Comparison of ENCODE assay signal across 26 mouse cellular contexts in the genomic region with DNA sequence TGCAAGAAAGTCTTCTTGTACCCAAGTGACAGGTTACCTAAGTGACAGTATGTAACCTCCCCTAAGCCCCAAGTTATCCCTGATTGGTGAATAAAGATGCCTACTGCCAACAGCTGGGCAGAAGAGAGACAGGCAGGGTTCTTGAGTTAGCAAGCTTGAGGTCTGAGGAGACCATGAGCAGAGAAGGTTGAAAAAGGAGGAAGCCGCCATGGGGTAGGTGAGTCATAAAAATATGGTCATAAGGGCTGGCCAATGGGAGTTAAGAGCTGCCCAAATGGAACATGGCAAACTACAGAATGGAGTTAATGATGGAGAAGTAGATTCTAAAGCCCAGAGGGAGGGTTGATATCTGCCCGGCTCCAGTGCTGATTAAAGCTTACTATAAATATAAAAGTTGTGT. TPM values are rescaled to one million over a fixed set of nuclear protein-coding genes. Genes with fewer than 3 reads are reported as not detected.
DNase-seq lines count a peak whose midpoint lies in the region; ATAC-seq and TF ChIP-seq lines count a peak whose summit lies in the region.
"Had no signal": no experiment of that assay in that cellular context is flagged by ENCODE, and none has a peak within 500 bp of the region (broad histone marks: within the 10 kb centered on the region; RNA-seq: fewer than 3 reads in every experiment).

No protein-coding gene starts in this region.

- H3K4me1 ChIP-seq in heart, embryonic 10.5 days = no peaks in the 10 kb centered on the region
- H3K4me1 ChIP-seq in olfactory bulb, adult 2 months (ENCODE audit: control insufficient read depth, insufficient read depth, low read length) = 0 out of 2 replicates have a peak, but pooled peaks cover 3% of the 10 kb centered on the region
- H3K4me1 ChIP-seq: embryonic facial prominence, embryonic 10.5 days; embryonic facial prominence, embryonic 12.5 days; forebrain, embryonic 13.5 days; forebrain, embryonic 15.5 days had no signal

- no peak overlapping the region for H3K27ac ChIP-seq in heart, embryonic 10.5 days
- peak overlapping the region; percentile 51; the same call in 1 of the 2 replicates for H3K27ac ChIP-seq in olfactory bulb, adult 2 months (ENCODE audit: insufficient read depth, low read depth, low read length)
- H3K27ac ChIP-seq: embryonic facial prominence, embryonic 10.5 days; embryonic facial prominence, embryonic 12.5 days; forebrain, embryonic 13.5 days; forebrain, embryonic 15.5 days had no signal

- no peaks in the 10 kb centered on the region for H3K27me3 ChIP-seq in heart, embryonic 10.5 days (ENCODE audit: insufficient read depth, poor library complexity, severe bottlenecking)
- H3K27me3 ChIP-seq: embryonic facial prominence, embryonic 12.5 days; forebrain, embryonic 13.5 days; forebrain, embryonic 15.5 days; Patski had no signal

- no peak for TF ChIP-seq POLR2A in olfactory bulb, adult 2 months (IDR thresholded peaks at IDR 0.05; ENCODE audit: insufficient read depth, low read depth, low read length)

- no peak overlapping the region for H3K4me3 ChIP-seq in heart, embryonic 10.5 days
- H3K4me3 ChIP-seq in olfactory bulb, adult 2 months (ENCODE audit: insufficient read depth, low read depth, low read length) = no peak overlapping the region
- H3K4me3 ChIP-seq: embryonic facial prominence, embryonic 10.5 days; embryonic facial prominence, embryonic 12.5 days; forebrain, embryonic 13.5 days; forebrain, embryonic 15.5 days had no signal

- no peaks in the 10 kb centered on the region for H3K9me3 ChIP-seq in heart, embryonic 10.5 days
- H3K9me3 ChIP-seq: embryonic facial prominence, embryonic 10.5 days; embryonic facial prominence, embryonic 12.5 days; forebrain, embryonic 13.5 days; forebrain, embryonic 15.5 days had no signal

- 91% methylated on average over 2 of the region's 2 CpGs for WGBS in heart, embryonic 10.5 days
- 57% methylated on average over 2 of the region's 2 CpGs for WGBS in olfactory bulb, adult 2 months

- TF ChIP-seq CTCF in olfactory bulb, adult 2 months (IDR thresholded peaks at IDR 0.05; ENCODE audit: insufficient read depth, low read depth, low read length) = no peak

- peaks cover 73% of the 10 kb centered on the region for H3K36me3 ChIP-seq in heart, embryonic 10.5 days

- ATAC-seq in inflammation-experienced regulatory T-cells, adult 6 months = no peak
- ATAC-seq: activated CD4-positive, CD25-positive, alpha-beta regulatory T cell, adult 4 months; forebrain, embryonic 13.5 days; forebrain, embryonic 15.5 days; forebrain, postnatal 0 days; Patski had no signal

- DNase-seq in heart, embryonic 10.5 days (ENCODE audit: low spot score) = peak; percentile 17
- no peak for DNase-seq in heart, postnatal 4 days
- DNase-seq in c-Kit-positive CD71-positive TER-119-positive erythroid progenitor cells, embryonic 14.5 days (ENCODE audit: low spot score) = no peak
- DNase-seq: adrenal gland, adult 8-10 months; adrenal gland, postnatal 25 days; cerebellum, adult 11-12 months; cerebellum, adult 2 months; cerebellum, adult 9-10 months; cerebellum, postnatal 10 days; cerebellum, postnatal 25 days; forebrain, postnatal 0 days had no signal

RNA-seq across cellular contexts. Expression of a gene that starts 20.6 kb away (rescaled TPM):
- 155 and 179 TPM in 2 replicates for polyA plus RNA-seq in heart, embryonic 10.5 days (2016; fragmentation: Nextera tagmentation; extraction: Ambion mirVana)
- 100 to 1,000 TPM; 159 to 161 TPM for total RNA-seq in heart, postnatal 4 days (2021)
- 330 TPM in 1 of 2 replicates, not detected in the other for polyA plus RNA-seq in olfactory bulb, adult 2 months (2012; ENCODE audit: insufficient read depth, insufficient read length, low replicate concordance, missing spikeins)
- polyA plus RNA-seq in inflammation-experienced regulatory T-cells, adult 6 months (2017; shearing (Covaris generic)) = 100 to 1,000 TPM; 219 to 232 (median 230) TPM

RNA-seq across cellular contexts. Expression of a gene that starts 39.1 kb away (rescaled TPM):
- polyA plus RNA-seq in heart, embryonic 10.5 days (2016; fragmentation: Nextera tagmentation; extraction: Ambion mirVana) = 0.18 and 0.23 TPM in 2 replicates
- under 1 TPM; 0.21 to 0.95 TPM for total RNA-seq in heart, postnatal 4 days (2021)
- not detected in 2 replicates for polyA plus RNA-seq in olfactory bulb, adult 2 months (2012; ENCODE audit: insufficient read depth, insufficient read length, low replicate concordance, missing spikeins)
- polyA plus RNA-seq in inflammation-experienced regulatory T-cells, adult 6 months (2017; shearing (Covaris generic)) = 1 to 10 TPM in 1 of 3 experiments, under 1 TPM in 1, not detected in 1; 0.23 to 2.3 TPM

RNA-seq across cellular contexts. Expression of a gene that starts 40.0 kb away (rescaled TPM):
- polyA plus RNA-seq in heart, embryonic 10.5 days (2016; fragmentation: Nextera tagmentation; extraction: Ambion mirVana) = 19.8 and 23.3 TPM in 2 replicates
- total RNA-seq in heart, postnatal 4 days (2021) = 10 to 100 TPM; 13.4 to 14.0 TPM
- not detected in 2 replicates for polyA plus RNA-seq in olfactory bulb, adult 2 months (2012; ENCODE audit: insufficient read depth, insufficient read length, low replicate concordance, missing spikeins)
- polyA plus RNA-seq in inflammation-experienced regulatory T-cells, adult 6 months (2017; shearing (Covaris generic)) = 10 to 100 TPM; 25.2 to 57.9 (median 51.4) TPM

RNA-seq across cellular contexts. Expression of a gene that starts 42.4 kb away (rescaled TPM):
- polyA plus RNA-seq in heart, embryonic 10.5 days (2016; fragmentation: Nextera tagmentation; extraction: Ambion mirVana) = 43.6 and 52.3 TPM in 2 replicates
- 10 to 100 TPM; 60.0 to 65.7 TPM for total RNA-seq in heart, postnatal 4 days (2021)
- polyA plus RNA-seq in olfactory bulb, adult 2 months (2012; ENCODE audit: insufficient read depth, insufficient read length, low replicate concordance, missing spikeins) = 471 TPM in 1 of 2 replicates, not detected in the other
- 10 to 100 TPM; 13.4 to 16.4 (median 14.8) TPM for polyA plus RNA-seq in inflammation-experienced regulatory T-cells, adult 6 months (2017; shearing (Covaris generic))

RNA-seq across cellular contexts. Expression of a gene that starts 49.1 kb away (rescaled TPM):
- polyA plus RNA-seq in heart, embryonic 10.5 days (2016; fragmentation: Nextera tagmentation; extraction: Ambion mirVana) = not detected in 2 replicates
- not detected for total RNA-seq in heart, postnatal 4 days (2021)
- not detected in 2 replicates for polyA plus RNA-seq in olfactory bulb, adult 2 months (2012; ENCODE audit: insufficient read depth, insufficient read length, low replicate concordance, missing spikeins)
- polyA plus RNA-seq in inflammation-experienced regulatory T-cells, adult 6 months (2017; shearing (Covaris generic)) = not detected
- total RNA-seq: adrenal gland, adult 8-10 months; adrenal gland, postnatal 25 days; adrenal gland, postnatal 4 days; ES-E14; forebrain, postnatal 0 days had no signal
- polyA plus RNA-seq: activated CD4-positive, CD25-positive, alpha-beta regulatory T cell, adult 4 months; brain, embryonic 14.5 days; C2C12; cerebellum, adult 2 months; cortical plate, adult 2 months; embryonic facial prominence, embryonic 10.5 days; embryonic facial prominence, embryonic 12.5 days; embryonic facial prominence, embryonic 14.5 days; forebrain, embryonic 11.5 days; forebrain, embryonic 13.5 days; forebrain, embryonic 15.5 days; forebrain, postnatal 0 days had no signal

Comparison
In these comparisons a context has a peak if more than half of its experiments do, and no peak if none do; other contexts are left out.
1. RNA of a gene that starts 40.0 kb away (polyA plus RNA-seq): 25.2 to 57.9 TPM in inflammation-experienced regulatory T-cells, adult 6 months and 19.8 to 23.3 TPM in heart, embryonic 10.5 days; not detected in olfactory bulb, adult 2 months; every median in the first group is over 10 times any median in the second.